Mouse (Mus musculus) megakaryocyte, embryonic 14.5 days (primary cell): ENCODE measurements around the gene Arid4b.

Experiments used
- FLI1 ChIP-seq: IDR thresholded peaks from 2 replicates; pipeline ENCODE4 v1.6.1; 2012; ENCODE audit warnings: low read length, inconsistent platforms, mixed read lengths
- GATA1 ChIP-seq: IDR thresholded peaks from 3 replicates; pipeline ENCODE4 v1.6.1; 2012; ENCODE audit warnings: mixed read lengths, low read length, inconsistent platforms, borderline replicate concordance

DNA sequence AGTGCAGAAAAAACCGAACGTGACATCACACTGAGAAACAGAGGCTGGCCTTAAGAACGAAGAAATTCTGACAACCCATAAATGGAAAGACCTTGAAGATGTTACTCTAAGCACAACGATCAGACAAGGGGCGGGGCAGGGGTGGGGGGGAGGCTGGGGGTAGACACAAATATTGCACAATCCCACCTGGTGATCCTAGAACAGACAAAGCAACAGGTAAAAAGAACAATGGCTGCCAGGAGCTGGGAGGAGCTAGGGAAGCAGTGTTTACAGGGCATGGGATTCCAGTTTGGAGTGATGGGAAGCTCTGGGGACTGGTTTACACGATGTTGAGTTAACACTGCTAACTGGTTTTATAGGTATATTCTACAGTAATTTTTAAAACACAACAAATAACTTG, 47.4 kb upstream of the Arid4b start:
- no peak for TF ChIP-seq GATA1
- no peak for TF ChIP-seq FLI1
